Mouse (Mus musculus): ENCODE data around the gene Gm11564.

- TF ChIP-seq CTCF (IDR thresholded peaks at IDR 0.05), result no peak
- TF ChIP-seq POLR2A (IDR thresholded peaks at IDR 0.05; ENCODE audit: insufficient read depth, low read depth, low read length), result no peak
Measured at GRCm38 (mm10) chr11:99778401-99778800, 37.1 kb downstream of the Gm11564 start.

Data from heart, adult 2 months (tissue).